Mouse (Mus musculus): ENCODE measurements at regions not wholly inside any gene's neighbourhood (a gene's known extent, or its start where the extent isn't known, plus 50 kb on each side); places are given as distances from the start of the nearest gene placed in this dataset.

GRCm38 (mm10) chr19:15047306-15047868 is 449.5 kb upstream of the Tle4 start:
- Histone ChIP-seq H3K27me3 (ENCODE audit: control insufficient read depth, insufficient read depth, low read length) (no peaks in the 10 kb centered on the region), H3K4me3 (ENCODE audit: low read depth, low read length) (no peak overlapping the region), H3K27ac (ENCODE audit: low read depth, low read length) (no peak overlapping the region), H3K36me3 (ENCODE audit: control insufficient read depth, insufficient read depth, low read length) (no peaks in the 10 kb centered on the region), H3K9me3 (ENCODE audit: control insufficient read depth, low read length) (no peaks in the 10 kb centered on the region), H3K9ac (ENCODE audit: low read length) (no peak overlapping the region), H3K4me2 (no peak overlapping the region), H3K4me1 (ENCODE audit: control insufficient read depth, insufficient read depth, low read length) (no peaks in the 10 kb centered on the region)
- ATAC-seq (ENCODE audit: low FRiP score) (no peak), DNase-seq (ENCODE audit: low spot score, missing footprints) (no peak)
- WGBS: 84% methylated on average over 4 of the region's 4 CpGs

GRCm38 (mm10) chr19:15035554-15035953 is 437.7 kb upstream of the Tle4 start:
- peak; percentile 65; the same call in 1 of the 2 replicates for ATAC-seq (ENCODE audit: low FRiP score)
- no peak overlapping the region for H3K4me2 ChIP-seq
- H3K4me1 ChIP-seq (ENCODE audit: control insufficient read depth, insufficient read depth, low read length): peaks cover 3% of the 10 kb centered on the region; the same call in 1 of the 2 replicates
- no peak overlapping the region for H3K4me3 ChIP-seq (ENCODE audit: low read depth, low read length)
- H3K27me3 ChIP-seq (ENCODE audit: control insufficient read depth, insufficient read depth, low read length): peaks cover 9% of the 10 kb centered on the region
- H3K27ac ChIP-seq (ENCODE audit: low read depth, low read length): no peak overlapping the region
- no peak overlapping the region for H3K9ac ChIP-seq (ENCODE audit: low read length)
- no peaks in the 10 kb centered on the region for H3K9me3 ChIP-seq (ENCODE audit: control insufficient read depth, low read length)
- H3K36me3 ChIP-seq (ENCODE audit: control insufficient read depth, insufficient read depth, low read length): no peaks in the 10 kb centered on the region
- DNase-seq (ENCODE audit: low spot score, missing footprints): peak; percentile 95
- WGBS: 12% methylated on average over 3 of the region's 3 CpGs

DNA sequence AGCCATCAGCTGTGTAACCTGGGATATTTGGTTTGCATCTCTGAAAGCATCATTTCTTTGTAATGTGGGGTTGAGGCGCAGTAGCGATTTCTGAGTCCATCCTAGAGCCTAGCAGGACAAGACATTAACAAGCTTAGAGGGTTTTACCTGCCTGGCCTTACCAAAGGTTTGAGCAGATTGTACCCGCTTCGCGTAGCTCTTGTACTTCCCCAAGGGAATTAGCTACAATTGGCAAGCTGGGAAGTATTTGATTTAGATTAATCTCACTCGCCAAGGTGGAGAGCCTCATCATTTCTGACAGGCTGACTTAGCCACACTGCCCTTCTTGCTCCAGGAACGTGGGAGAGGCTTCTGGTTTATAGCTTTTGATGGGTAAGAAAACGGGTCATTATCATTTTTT is 436.1 kb upstream of the Tle4 start:
- peaks cover 9% of the 10 kb centered on the region for H3K27me3 ChIP-seq (ENCODE audit: control insufficient read depth, insufficient read depth, low read length)
- no peak overlapping the region for H3K4me3 ChIP-seq (ENCODE audit: low read depth, low read length)
- H3K4me1 ChIP-seq (ENCODE audit: control insufficient read depth, insufficient read depth, low read length): peaks cover 3% of the 10 kb centered on the region; the same call in 1 of the 2 replicates
- H3K36me3 ChIP-seq (ENCODE audit: control insufficient read depth, insufficient read depth, low read length): no peaks in the 10 kb centered on the region
- H3K9ac ChIP-seq (ENCODE audit: low read length): no peak overlapping the region
- no peaks in the 10 kb centered on the region for H3K9me3 ChIP-seq (ENCODE audit: control insufficient read depth, low read length)
- no peak overlapping the region for H3K4me2 ChIP-seq
- ATAC-seq (ENCODE audit: low FRiP score): no peak
- peak; percentile 86 for DNase-seq (ENCODE audit: low spot score, missing footprints)
- WGBS: 48% methylated on average over 8 of the region's 8 CpGs
- no peak overlapping the region for H3K27ac ChIP-seq (ENCODE audit: low read depth, low read length)

DNA sequence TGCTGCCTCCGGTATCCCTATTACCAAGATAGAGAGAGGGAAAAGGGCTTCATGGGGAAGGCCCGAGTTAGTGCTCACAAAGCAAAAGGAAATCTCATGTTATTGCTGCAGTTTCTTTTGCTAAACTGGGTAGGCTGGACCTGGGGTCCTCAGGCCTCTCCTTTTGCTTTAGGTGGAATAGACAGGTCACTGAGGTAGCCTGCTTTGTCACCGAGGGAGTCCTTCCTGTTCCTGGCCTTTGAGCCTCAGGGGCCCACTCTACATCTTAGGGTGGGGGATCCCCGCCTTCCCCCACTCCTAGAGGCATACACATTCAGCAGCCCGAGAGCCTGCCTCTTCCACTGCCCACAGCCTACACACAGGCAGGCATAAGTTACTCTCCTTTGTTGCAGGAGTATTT is 435.5 kb upstream of the Tle4 start:
- Histone ChIP-seq H3K27ac (ENCODE audit: low read depth, low read length) (no peak overlapping the region), H3K9ac (ENCODE audit: low read length) (no peak overlapping the region), H3K4me2 (no peak overlapping the region), H3K9me3 (ENCODE audit: control insufficient read depth, low read length) (no peaks in the 10 kb centered on the region), H3K27me3 (ENCODE audit: control insufficient read depth, insufficient read depth, low read length) (peaks cover 9% of the 10 kb centered on the region), H3K4me3 (ENCODE audit: low read depth, low read length) (no peak overlapping the region), H3K4me1 (ENCODE audit: control insufficient read depth, insufficient read depth, low read length) (peaks cover 3% of the 10 kb centered on the region; the same call in 1 of the 2 replicates), H3K36me3 (ENCODE audit: control insufficient read depth, insufficient read depth, low read length) (no peaks in the 10 kb centered on the region)
- WGBS: 58% methylated on average over 5 of the region's 5 CpGs
- peak; percentile 86 for DNase-seq (ENCODE audit: low spot score, missing footprints)
- ATAC-seq (ENCODE audit: low FRiP score): no peak

DNA sequence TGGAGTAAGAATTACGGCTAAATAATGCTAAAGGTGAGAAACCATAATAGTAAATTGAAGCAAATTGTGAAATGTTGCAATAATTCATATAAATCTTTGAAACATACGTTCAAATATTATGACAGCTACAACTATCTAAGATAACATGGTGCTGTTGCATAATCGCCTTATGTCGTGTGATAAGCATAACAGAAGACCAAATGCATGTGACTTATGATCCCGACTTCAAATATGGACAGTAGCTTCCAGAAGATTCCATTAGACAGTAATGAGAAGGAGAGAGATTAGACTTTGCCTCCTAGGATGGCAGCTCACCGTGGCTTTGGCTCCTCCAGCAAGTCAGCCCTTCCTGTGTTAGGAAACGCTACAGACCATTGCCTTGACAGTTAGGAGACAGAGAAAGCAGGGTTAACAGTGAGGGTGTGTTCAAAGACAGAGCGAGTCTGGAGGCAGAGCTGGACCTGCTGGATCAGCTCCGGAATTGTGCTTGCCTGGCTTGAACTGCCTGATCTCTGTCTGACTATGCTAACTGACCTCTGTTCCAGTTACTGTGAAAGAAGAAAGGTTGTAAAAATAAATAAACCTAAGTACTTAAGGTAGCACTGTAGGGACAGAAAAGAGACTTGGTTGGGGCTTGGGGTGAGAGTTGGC is 434.6 kb upstream of the Tle4 start:
- no peak overlapping the region for H3K27ac ChIP-seq (ENCODE audit: low read depth, low read length)
- no peak for ATAC-seq (ENCODE audit: low FRiP score)
- H3K4me2 ChIP-seq: no peak overlapping the region
- H3K4me3 ChIP-seq (ENCODE audit: low read depth, low read length): no peak overlapping the region
- H3K9me3 ChIP-seq (ENCODE audit: control insufficient read depth, low read length): no peaks in the 10 kb centered on the region
- H3K9ac ChIP-seq (ENCODE audit: low read length): no peak overlapping the region
- 86% methylated on average over 9 of the region's 9 CpGs for WGBS
- H3K36me3 ChIP-seq (ENCODE audit: control insufficient read depth, insufficient read depth, low read length): no peaks in the 10 kb centered on the region
- peak; percentile 64 for DNase-seq (ENCODE audit: low spot score, missing footprints)
- H3K4me1 ChIP-seq (ENCODE audit: control insufficient read depth, insufficient read depth, low read length): peaks cover 3% of the 10 kb centered on the region; the same call in 1 of the 2 replicates
- H3K27me3 ChIP-seq (ENCODE audit: control insufficient read depth, insufficient read depth, low read length): peaks cover 9% of the 10 kb centered on the region

GRCm38 (mm10) chr19:15031483-15031882 is 433.6 kb upstream of the Tle4 start:
- H3K27me3 ChIP-seq (ENCODE audit: control insufficient read depth, insufficient read depth, low read length): peaks cover 6% of the 10 kb centered on the region

GRCm38 (mm10) chr19:15003596-15003995 is 405.7 kb upstream of the Tle4 start:
- H3K4me1 ChIP-seq (ENCODE audit: control insufficient read depth, insufficient read depth, low read length): no peaks in the 10 kb centered on the region
- H3K9me3 ChIP-seq (ENCODE audit: control insufficient read depth, low read length): no peaks in the 10 kb centered on the region
- H3K36me3 ChIP-seq (ENCODE audit: control insufficient read depth, insufficient read depth, low read length): no peaks in the 10 kb centered on the region
- no peak overlapping the region for H3K4me2 ChIP-seq
- ATAC-seq (ENCODE audit: low FRiP score) (no peak), DNase-seq (ENCODE audit: low spot score, missing footprints) (no peak)
- H3K27ac ChIP-seq (ENCODE audit: low read depth, low read length): no peak overlapping the region
- H3K9ac ChIP-seq (ENCODE audit: low read length): no peak overlapping the region
- H3K27me3 ChIP-seq (ENCODE audit: control insufficient read depth, insufficient read depth, low read length): no peaks in the 10 kb centered on the region
- WGBS: 80% methylated on average over 3 of the region's 3 CpGs
- H3K4me3 ChIP-seq (ENCODE audit: low read depth, low read length): no peak overlapping the region

More at GRCm38 (mm10) chr19:15031483-15031882, 433.6 kb upstream of the Tle4 start:
- Histone ChIP-seq H3K36me3 (ENCODE audit: control insufficient read depth, insufficient read depth, low read length) (no peaks in the 10 kb centered on the region), H3K9me3 (ENCODE audit: control insufficient read depth, low read length) (no peaks in the 10 kb centered on the region), H3K27ac (ENCODE audit: low read depth, low read length) (no peak overlapping the region), H3K4me3 (ENCODE audit: low read depth, low read length) (no peak overlapping the region), H3K9ac (ENCODE audit: low read length) (no peak overlapping the region), H3K4me2 (no peak overlapping the region), H3K4me1 (ENCODE audit: control insufficient read depth, insufficient read depth, low read length) (peaks cover 3% of the 10 kb centered on the region; the same call in 1 of the 2 replicates)
- ATAC-seq (ENCODE audit: low FRiP score): no peak
- peak; percentile 78 for DNase-seq (ENCODE audit: low spot score, missing footprints)

DNA sequence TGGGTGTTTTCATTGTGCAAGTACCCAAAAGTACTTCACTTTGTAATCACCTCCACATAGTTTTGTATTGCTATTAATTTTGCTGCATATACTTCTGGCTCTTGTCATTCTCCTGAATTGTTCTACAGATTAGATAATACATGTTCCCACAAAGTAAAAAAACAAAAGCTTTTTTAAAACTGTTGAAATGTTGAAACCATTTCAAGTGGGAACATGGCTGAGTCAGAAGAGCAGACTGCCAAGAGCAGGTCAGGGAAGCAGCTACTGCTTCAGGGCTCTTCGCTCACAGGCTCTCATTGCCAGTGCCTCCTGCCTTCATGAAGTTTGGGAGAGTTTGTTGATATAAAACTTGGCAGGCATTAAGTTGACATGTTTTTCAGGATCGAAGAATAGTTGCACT is 395.5 kb upstream of the Tle4 start:
- ATAC-seq (ENCODE audit: low FRiP score): no peak
- 91% methylated on average over 2 of the region's 2 CpGs for WGBS

DNA sequence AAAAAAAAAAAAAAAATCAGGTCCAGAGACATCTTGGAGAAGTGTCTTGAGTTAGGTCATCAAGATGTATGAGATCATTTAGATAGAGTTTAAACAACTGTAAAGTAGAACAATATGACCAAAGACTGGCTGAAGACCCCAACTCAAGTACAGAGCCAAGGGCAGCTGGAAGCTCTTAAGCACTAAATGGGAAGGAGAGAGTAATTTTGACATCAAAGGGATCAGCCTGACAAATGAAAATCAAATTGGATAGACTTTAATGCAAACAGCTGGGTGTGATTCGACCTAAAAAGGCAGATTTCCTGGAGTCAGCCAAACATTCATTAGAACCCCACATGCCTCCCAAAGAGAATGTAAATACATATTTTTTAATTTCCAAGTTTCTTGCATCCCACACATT is 372.3 kb upstream of the Tle4 start:
- Histone ChIP-seq H3K4me2 (no peak overlapping the region), H3K4me3 (ENCODE audit: low read depth, low read length) (no peak overlapping the region), H3K36me3 (ENCODE audit: control insufficient read depth, insufficient read depth, low read length) (no peaks in the 10 kb centered on the region), H3K4me1 (ENCODE audit: control insufficient read depth, insufficient read depth, low read length) (no peaks in the 10 kb centered on the region), H3K9me3 (ENCODE audit: control insufficient read depth, low read length) (no peaks in the 10 kb centered on the region), H3K27ac (ENCODE audit: low read depth, low read length) (no peak overlapping the region), H3K27me3 (ENCODE audit: control insufficient read depth, insufficient read depth, low read length) (no peaks in the 10 kb centered on the region), H3K9ac (ENCODE audit: low read length) (no peak overlapping the region)
- no peak for ATAC-seq (ENCODE audit: low FRiP score)
- DNase-seq (ENCODE audit: low spot score, missing footprints): no peak
- WGBS: 27% methylated on average over 1 of the region's 1 CpGs

More for the DNA sequence above, 395.5 kb upstream of the Tle4 start:
- no peaks in the 10 kb centered on the region for H3K9me3 ChIP-seq (ENCODE audit: control insufficient read depth, low read length)
- H3K9ac ChIP-seq (ENCODE audit: low read length): no peak overlapping the region
- no peaks in the 10 kb centered on the region for H3K4me1 ChIP-seq (ENCODE audit: control insufficient read depth, insufficient read depth, low read length)
- H3K36me3 ChIP-seq (ENCODE audit: control insufficient read depth, insufficient read depth, low read length): no peaks in the 10 kb centered on the region
- H3K27me3 ChIP-seq (ENCODE audit: control insufficient read depth, insufficient read depth, low read length): no peaks in the 10 kb centered on the region
- no peak overlapping the region for H3K4me3 ChIP-seq (ENCODE audit: low read depth, low read length)
- no peak for DNase-seq (ENCODE audit: low spot score, missing footprints)
- H3K27ac ChIP-seq (ENCODE audit: low read depth, low read length): no peak overlapping the region
- H3K4me2 ChIP-seq: no peak overlapping the region
